Mouse (Mus musculus): ENCODE data around the gene Pgm2. TPM values are rescaled to one million over a fixed set of nuclear protein-coding genes. Genes with fewer than 3 reads are reported as not detected.

Pgm2 gene
- total and polyA plus RNA-seq, 2 experiments from 2014 or later: 6.5 to 10.4 TPM

GRCm38 (mm10) chr5:64085405-64085804, 7.3 kb upstream of the Pgm2 start:
- 94% methylated on average over 9 of the region's 9 CpGs for WGBS
- DNase-seq (ENCODE audit: low spot score): no peak
- no peaks in the 10 kb centered on the region for H3K9me3 ChIP-seq (replicated peaks; ENCODE audit: control insufficient read depth, low read length)
- H3K27me3 ChIP-seq (ENCODE audit: control insufficient read depth, insufficient read depth, low read length): 0 out of 2 replicates have a peak, but pooled peaks cover 4% of the 10 kb centered on the region
- H3K36me3 ChIP-seq (replicated peaks; ENCODE audit: control insufficient read depth, insufficient read depth, low read length): no peaks in the 10 kb centered on the region
- H3K9ac ChIP-seq (replicated peaks; ENCODE audit: low read depth, low read length): no peak overlapping the region
- no peak for TF ChIP-seq CTCF (IDR thresholded peaks at IDR 0.05; ENCODE audit: low read depth)
- no peak for TF ChIP-seq EP300 (IDR thresholded peaks at IDR 0.05; ENCODE audit: low read depth)
- H3K4me3 ChIP-seq (ENCODE audit: low read depth, low read length): no peak overlapping the region
- no peak overlapping the region for H3K27ac ChIP-seq (ENCODE audit: low read depth)
- no peaks in the 10 kb centered on the region for H3K4me1 ChIP-seq (ENCODE audit: control insufficient read depth, insufficient read depth)
- no peak overlapping the region for H3K4me2 ChIP-seq (ENCODE audit: low read depth, low read length)
- no peak for ATAC-seq (ENCODE audit: insufficient read depth, low read depth)

DNA sequence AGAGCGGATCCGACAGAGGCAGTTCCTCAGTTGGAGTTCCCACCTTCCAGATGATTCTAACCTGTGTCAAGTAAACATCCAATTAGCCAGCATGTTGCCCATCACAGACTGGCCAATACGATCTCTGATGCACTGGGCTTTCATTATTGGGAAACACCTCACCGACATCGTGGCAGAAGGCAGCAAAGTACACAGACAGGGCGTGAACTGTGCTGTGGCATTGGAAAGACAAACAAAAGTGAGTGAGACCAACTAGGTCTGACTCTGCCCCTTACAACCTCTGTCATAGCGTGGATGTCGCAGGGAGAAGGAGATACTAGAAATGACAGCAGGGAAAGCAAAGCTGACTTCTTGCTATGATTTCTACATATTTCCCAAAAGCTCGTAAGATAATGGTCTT, 4.0 kb upstream of the Pgm2 start:
- Histone ChIP-seq H3K9me3 (replicated peaks; ENCODE audit: control insufficient read depth, low read length) (no peaks in the 10 kb centered on the region), H3K36me3 (replicated peaks; ENCODE audit: control insufficient read depth, insufficient read depth, low read length) (no peaks in the 10 kb centered on the region), H3K27me3 (ENCODE audit: control insufficient read depth, insufficient read depth, low read length) (no peaks in the 10 kb centered on the region), H3K4me2 (ENCODE audit: low read depth, low read length) (no peak overlapping the region), H3K9ac (replicated peaks; ENCODE audit: low read depth, low read length) (no peak overlapping the region), H3K4me3 (ENCODE audit: low read depth, low read length) (no peak overlapping the region), H3K27ac (ENCODE audit: low read depth) (no peak overlapping the region), H3K4me1 (ENCODE audit: control insufficient read depth, insufficient read depth) (no peaks in the 10 kb centered on the region)
- DNase-seq (ENCODE audit: low spot score) (no peak), ATAC-seq (ENCODE audit: insufficient read depth, low read depth) (no peak)
- TF ChIP-seq CTCF (IDR thresholded peaks at IDR 0.05; ENCODE audit: low read depth) (no peak), EP300 (IDR thresholded peaks at IDR 0.05; ENCODE audit: low read depth) (no peak)
- 81% methylated on average over 9 of the region's 9 CpGs for WGBS

GRCm38 (mm10) chr5:64093349-64093871, 660 bp downstream of the Pgm2 start:
- TF ChIP-seq CTCF (IDR thresholded peaks at IDR 0.05; ENCODE audit: low read depth): no peak
- no peak for TF ChIP-seq EP300 (IDR thresholded peaks at IDR 0.05; ENCODE audit: low read depth)
- peak overlapping the region; percentile 90 for H3K4me2 ChIP-seq (ENCODE audit: low read depth, low read length)
- H3K4me3 ChIP-seq (ENCODE audit: low read depth, low read length): peak overlapping the region; percentile 82
- peak overlapping the region; percentile 76 for H3K9ac ChIP-seq (replicated peaks; ENCODE audit: low read depth, low read length)
- WGBS: 2% methylated on average over 15 of the region's 15 CpGs
- peak overlapping the region; percentile 82 for H3K27ac ChIP-seq (ENCODE audit: low read depth)
- peaks cover 4% of the 10 kb centered on the region; the same call in 1 of the 2 replicates for H3K4me1 ChIP-seq (ENCODE audit: control insufficient read depth, insufficient read depth)
- H3K9me3 ChIP-seq (replicated peaks; ENCODE audit: control insufficient read depth, low read length): no peaks in the 10 kb centered on the region
- H3K27me3 ChIP-seq (ENCODE audit: control insufficient read depth, insufficient read depth, low read length): no peaks in the 10 kb centered on the region
- peaks cover 11% of the 10 kb centered on the region; the same call in 1 of the 2 replicates for H3K36me3 ChIP-seq (replicated peaks; ENCODE audit: control insufficient read depth, insufficient read depth, low read length)
- ATAC-seq (ENCODE audit: insufficient read depth, low read depth) (peak; percentile 42; the same call in 1 of the 2 replicates), DNase-seq (ENCODE audit: low spot score) (peak; percentile 53)

DNA sequence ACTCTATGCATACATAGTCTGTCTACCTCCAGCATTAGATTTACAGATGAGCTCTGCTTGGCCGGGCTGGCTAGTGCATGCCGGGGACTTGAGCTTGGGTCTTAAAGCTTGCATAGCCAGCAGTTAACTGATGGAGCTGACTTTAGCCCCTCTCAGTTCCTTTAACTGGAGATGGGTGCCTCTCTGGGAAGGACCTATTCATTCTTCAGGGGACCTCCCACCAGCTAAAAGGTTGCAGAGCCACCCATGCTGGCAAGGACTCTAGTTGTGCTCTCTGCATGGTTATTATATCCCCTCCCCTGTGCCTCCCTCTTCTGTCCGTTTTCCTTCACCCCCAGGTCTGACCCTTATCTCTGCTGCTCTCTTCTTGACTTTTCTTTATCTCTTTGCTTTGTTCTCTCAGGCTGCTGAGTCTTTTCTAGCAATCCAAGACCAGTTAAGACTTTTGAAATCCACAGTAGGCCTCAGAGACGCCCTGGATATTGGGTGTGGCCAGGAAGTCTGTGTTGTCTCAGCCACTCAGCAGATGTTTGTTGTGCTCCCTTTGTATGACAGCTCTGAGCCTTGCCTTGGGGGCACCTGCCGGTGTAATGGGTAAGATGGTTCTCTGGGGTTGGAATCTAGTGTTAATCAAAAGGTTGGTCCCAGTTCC, 2.7 kb downstream of the Pgm2 start:
- no peaks in the 10 kb centered on the region for H3K9me3 ChIP-seq (replicated peaks; ENCODE audit: control insufficient read depth, low read length)
- WGBS: 60% methylated on average over 5 of the region's 5 CpGs
- H3K27me3 ChIP-seq (ENCODE audit: control insufficient read depth, insufficient read depth, low read length): no peaks in the 10 kb centered on the region
- no peak overlapping the region for H3K27ac ChIP-seq (ENCODE audit: low read depth)
- no peak overlapping the region for H3K4me3 ChIP-seq (ENCODE audit: low read depth, low read length)
- TF ChIP-seq EP300 (IDR thresholded peaks at IDR 0.05; ENCODE audit: low read depth) (no peak), CTCF (IDR thresholded peaks at IDR 0.05; ENCODE audit: low read depth) (no peak)
- peaks cover 14% of the 10 kb centered on the region; the same call in 1 of the 2 replicates for H3K36me3 ChIP-seq (replicated peaks; ENCODE audit: control insufficient read depth, insufficient read depth, low read length)
- H3K4me1 ChIP-seq (ENCODE audit: control insufficient read depth, insufficient read depth): peaks cover 4% of the 10 kb centered on the region; the same call in 1 of the 2 replicates
- no peak for DNase-seq (ENCODE audit: low spot score)
- H3K4me2 ChIP-seq (ENCODE audit: low read depth, low read length): no peak overlapping the region
- H3K9ac ChIP-seq (replicated peaks; ENCODE audit: low read depth, low read length): no peak overlapping the region
- ATAC-seq (ENCODE audit: insufficient read depth, low read depth): no peak

DNA sequence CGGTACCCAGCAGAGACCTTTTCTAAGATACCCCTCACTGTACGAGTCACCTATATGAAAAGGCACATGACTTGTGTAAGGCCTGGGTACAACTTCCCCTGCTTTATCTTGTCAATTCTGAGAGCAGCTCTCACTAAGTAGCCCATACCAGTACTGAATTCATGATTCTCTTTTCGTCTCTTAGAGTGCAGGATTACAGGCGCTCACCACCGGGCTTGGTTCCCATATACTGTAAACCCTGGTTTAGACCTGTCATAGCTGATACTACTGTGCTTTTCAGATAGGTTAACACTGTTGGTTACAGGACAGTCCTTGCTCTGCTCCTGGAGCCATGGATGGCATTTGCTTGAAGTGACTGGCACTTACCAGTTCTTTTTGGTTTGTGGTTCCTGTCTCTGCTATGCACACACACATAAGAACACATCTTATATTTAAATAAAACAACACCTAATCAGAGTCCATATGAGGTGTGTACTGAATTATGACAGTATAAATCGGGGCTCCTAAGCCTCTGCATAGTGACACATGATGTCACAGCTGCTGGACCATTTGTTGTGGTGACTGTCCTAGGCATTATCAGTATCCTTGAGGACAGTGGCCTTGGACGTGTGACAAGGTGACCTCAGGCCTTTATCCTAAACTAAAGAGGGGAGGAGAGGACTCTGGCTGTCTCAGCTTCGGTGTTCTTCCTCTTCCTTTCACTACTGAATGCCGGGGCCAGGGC, 9.4 kb downstream of the Pgm2 start:
- DNase-seq (ENCODE audit: low spot score): peak; percentile 30
- Histone ChIP-seq H3K9me3 (replicated peaks; ENCODE audit: control insufficient read depth, low read length) (no peaks in the 10 kb centered on the region), H3K27ac (ENCODE audit: low read depth) (no peak overlapping the region), H3K4me3 (ENCODE audit: low read depth, low read length) (no peak overlapping the region), H3K4me1 (ENCODE audit: control insufficient read depth, insufficient read depth) (no peaks in the 10 kb centered on the region), H3K4me2 (ENCODE audit: low read depth, low read length) (no peak overlapping the region), H3K36me3 (replicated peaks; ENCODE audit: control insufficient read depth, insufficient read depth, low read length) (peaks cover 44% of the 10 kb centered on the region), H3K27me3 (ENCODE audit: control insufficient read depth, insufficient read depth, low read length) (no peaks in the 10 kb centered on the region), H3K9ac (replicated peaks; ENCODE audit: low read depth, low read length) (no peak overlapping the region)
- TF ChIP-seq EP300 (IDR thresholded peaks at IDR 0.05; ENCODE audit: low read depth): no peak
- no peak for TF ChIP-seq CTCF (IDR thresholded peaks at IDR 0.05; ENCODE audit: low read depth)
- peak; percentile 77 for ATAC-seq (ENCODE audit: insufficient read depth, low read depth)
- WGBS: 55% methylated on average over 9 of the region's 9 CpGs

Data from heart, postnatal 0 days (tissue).